Mouse (Mus musculus): ENCODE measurements around the gene Sh3gl2.

Gene Sh3gl2

GRCm38 (mm10) chr4:85305912-85306573, 101.1 kb downstream of the Sh3gl2 start:
- DNase-seq (ENCODE audit: low spot score) = no peak

DNA sequence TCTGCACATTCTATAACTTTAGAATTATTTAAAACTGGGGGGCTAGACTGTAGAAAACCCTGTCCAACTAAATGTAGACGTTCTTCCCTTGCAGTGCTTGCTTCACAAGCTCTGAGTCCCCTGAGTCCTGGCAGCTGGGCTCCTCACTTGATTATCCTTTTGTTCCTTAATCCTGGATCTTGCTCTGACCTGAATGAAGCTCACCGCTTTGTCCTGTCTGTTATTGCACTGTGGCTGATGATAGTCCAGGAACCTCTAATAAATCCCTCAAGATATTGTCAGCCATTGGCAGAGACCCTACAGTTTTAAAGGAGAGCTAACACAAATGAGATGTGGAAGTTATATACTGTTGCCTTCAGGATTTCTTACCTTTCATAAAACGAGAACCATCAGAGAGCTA, 114.2 kb downstream of the Sh3gl2 start:
- no peak for DNase-seq (ENCODE audit: low spot score)

DNA sequence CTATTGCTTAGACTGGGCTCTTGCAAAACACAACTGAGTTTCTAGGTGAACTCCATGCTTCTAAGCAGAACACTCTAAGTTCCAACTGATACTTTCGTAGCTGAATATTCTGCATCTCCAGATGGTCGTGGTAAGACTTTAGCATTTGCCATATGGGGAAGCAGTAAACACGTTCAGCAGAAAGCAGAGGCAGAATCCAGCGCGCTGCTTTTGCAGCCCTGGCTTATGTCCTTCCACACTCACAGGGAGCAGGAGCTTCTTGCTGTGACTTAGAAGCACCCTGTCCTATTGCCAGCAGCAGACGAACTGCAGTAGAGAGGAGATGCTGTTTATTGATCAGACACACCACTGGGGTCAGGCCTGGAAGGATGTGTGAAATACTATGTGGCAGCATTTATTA, 120.5 kb downstream of the Sh3gl2 start:
- DNase-seq (ENCODE audit: low spot score) = no peak

DNA sequence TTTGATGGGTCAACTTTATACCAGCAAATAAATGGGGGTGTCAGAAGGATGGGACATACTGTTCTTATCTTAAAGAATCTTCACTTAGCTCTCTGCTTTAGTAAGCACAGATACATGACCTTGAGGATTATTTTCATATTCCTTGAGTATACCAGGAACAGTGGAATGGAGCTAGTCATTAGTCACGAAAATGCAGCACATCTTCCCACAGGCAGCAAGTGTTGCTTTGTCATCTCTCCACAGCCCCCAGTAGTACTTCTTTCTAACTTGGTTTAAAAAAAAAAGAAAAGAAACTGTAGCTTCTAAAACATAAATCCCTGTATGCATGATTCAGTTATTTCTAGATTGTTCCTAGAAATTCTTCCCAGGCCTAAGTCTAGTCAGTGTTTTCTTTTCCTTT, 121.1 kb downstream of the Sh3gl2 start:
- no peak for DNase-seq (ENCODE audit: low spot score)

GRCm38 (mm10) chr4:85334688-85335200, 129.8 kb downstream of the Sh3gl2 start:
- no peak for DNase-seq (ENCODE audit: low spot score)

DNA sequence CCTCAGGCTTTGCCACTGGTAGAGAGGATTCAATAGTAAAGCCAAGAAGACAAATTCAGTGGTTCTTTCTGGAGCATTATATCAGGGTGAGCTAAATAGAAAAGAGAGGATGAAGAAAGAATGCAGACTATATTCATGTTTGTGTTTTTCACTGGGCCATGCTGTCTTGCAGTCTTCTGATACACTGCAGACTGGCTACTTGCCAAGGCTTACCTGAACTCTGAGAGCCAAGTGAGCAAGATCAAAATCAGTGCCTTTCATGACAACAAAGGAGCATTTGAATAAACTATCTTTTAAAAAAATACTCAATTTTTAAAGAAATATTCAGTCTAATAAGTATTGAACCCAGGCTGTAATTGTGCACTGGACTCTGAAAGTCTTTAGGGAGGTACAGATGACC, 131.4 kb downstream of the Sh3gl2 start:
- DNase-seq (ENCODE audit: low spot score) = no peak

GRCm38 (mm10) chr4:85339126-85339525, 134.2 kb downstream of the Sh3gl2 start:
- DNase-seq (ENCODE audit: low spot score) = no peak

GRCm38 (mm10) chr4:85340686-85341085, 135.8 kb downstream of the Sh3gl2 start:
- no peak for DNase-seq (ENCODE audit: low spot score)

DNA sequence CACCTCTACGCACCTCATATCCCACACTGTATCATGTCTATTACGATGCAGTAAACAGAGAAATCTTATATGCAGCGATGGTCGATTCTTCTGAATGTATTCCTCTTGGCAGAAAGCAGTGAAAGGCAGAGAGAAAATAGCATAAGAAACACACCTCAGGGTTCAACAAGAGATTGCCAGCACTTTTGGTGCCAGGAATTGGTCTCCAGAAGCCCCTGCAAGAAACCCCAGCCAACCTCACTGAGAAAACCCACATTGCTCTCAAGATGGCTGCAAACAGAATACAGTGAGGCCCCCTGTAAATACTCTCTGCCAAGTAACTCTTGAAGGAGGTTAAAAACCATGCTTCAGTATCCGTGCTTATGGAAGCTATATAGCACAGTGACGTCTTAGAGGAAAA, 141.0 kb downstream of the Sh3gl2 start:
- DNase-seq (ENCODE audit: low spot score) = no peak

- no peak for DNase-seq (ENCODE audit: low spot score)
Observed at GRCm38 (mm10) chr4:85348079-85348643, 143.2 kb downstream of the Sh3gl2 start.

DNA sequence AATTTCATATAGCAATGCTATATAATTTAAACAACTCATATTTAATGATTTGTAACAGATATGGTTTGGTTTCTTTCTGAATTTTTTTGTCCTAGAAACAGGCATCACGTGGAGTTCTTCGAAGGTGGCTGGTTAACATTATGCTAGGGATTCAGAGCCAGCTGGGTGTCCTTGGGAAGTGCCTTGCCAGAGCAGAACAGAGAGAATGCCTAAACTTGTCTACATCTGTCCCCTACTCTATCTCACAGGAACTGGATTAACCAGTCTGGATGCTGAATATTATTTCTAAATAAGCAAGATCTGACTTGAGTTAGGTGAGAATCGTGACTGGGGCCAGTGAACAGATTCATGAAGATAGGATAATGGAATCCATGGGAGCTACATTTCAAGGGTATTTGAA, 157.7 kb downstream of the Sh3gl2 start:
- DNase-seq (ENCODE audit: low spot score) = no peak

- no peak for DNase-seq (ENCODE audit: low spot score)
Observed at GRCm38 (mm10) chr4:85363205-85363604, 158.3 kb downstream of the Sh3gl2 start.

DNA sequence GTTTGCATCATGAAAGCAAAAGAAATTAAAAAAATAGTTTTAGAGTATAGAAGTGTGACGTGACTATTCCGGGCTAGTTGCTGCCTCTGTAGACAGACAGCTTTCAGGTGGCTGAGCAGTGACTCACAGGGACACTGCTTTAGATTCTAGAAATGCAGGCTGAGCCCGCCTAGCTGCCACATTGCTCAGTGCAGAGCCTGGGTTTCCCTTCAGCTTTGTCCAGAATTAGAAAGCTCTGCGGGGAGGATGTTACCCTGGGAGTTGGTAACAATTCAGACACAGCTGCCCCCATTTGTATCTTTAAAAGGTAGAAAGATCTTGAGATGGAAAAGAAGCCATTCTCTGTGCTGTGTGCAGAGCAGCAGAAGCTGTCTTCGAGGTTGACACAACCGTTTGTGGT, 166.1 kb downstream of the Sh3gl2 start:
- DNase-seq (ENCODE audit: low spot score) = no peak

DNA sequence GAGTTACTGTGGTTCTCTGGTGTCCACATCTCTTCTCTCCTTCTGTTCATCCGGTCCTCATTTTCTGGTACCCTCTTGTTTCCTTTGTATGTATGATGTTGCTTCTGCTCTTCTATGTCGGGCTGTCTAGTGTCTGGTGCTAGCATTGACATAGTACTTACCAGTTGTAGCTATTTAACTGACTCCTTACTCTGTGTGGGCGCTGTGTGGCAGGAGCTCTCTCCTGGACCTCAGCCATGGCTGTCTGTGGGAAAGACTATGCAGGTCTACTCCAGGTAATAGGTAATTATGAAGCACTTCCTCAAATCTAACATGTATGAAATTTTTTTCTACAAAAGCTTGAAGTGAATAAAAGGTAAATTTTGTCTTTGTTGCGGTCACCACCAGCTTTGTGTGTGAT, 169.9 kb downstream of the Sh3gl2 start:
- DNase-seq (ENCODE audit: low spot score) = no peak

GRCm38 (mm10) chr4:85376187-85376586, 171.3 kb downstream of the Sh3gl2 start:
- DNase-seq (ENCODE audit: low spot score) = no peak

DNA sequence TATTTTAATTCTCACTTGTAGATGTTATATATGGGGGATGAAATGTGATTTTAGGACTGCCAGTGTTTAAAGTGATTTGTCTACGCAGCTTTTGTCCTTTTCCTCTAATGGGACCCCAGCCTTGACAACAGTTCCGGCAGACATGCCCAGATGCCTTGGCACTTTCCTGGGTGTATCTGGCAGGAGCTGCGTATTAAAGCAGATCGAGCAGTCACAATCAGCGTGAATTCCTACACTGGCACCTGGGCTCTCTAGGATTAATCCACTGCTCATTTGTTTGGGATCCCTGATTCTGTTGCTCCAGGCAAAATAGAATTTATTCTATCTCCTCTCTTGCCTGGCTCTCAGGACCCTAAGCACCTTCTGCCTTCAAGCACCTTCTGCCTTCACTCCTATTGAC, 171.7 kb downstream of the Sh3gl2 start:
- DNase-seq (ENCODE audit: low spot score) = no peak

DNA sequence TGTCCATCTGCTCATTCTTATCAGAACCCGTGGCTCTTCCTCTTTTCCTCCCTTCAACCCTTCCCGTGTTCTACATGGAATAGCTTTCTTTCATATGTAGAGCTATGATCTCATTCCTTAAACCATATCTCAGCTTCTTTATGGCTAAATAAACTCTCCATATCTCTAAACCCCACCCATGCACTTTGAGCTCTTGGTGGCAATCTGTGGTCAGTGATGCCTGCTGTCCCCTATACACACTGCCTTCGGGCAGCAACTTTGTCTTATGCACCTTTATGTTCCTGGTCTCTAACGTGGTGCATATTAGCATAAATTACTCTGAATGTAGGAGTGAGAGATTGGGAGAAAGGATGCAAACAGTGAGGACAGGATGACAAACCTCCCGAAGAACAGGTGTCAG, 180.3 kb downstream of the Sh3gl2 start:
- DNase-seq (ENCODE audit: low spot score) = no peak

DNA sequence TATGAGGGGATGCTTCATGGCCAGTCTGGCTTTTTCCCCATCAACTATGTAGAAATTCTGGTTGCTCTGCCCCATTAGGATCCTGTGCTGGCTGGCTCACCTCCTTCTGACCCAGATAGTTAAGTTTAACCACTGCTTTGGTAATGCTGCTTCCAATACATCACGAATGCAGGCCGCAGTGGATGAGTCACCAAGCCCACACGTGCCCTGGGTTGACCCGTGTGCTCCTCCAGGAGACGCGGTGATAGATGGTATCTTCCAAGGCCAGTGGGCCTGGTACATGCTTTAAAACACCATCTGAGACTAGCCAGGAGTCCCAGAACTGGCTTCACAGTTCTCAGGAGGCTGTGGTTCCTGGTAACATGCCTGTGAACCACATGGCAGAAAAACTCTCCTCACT, 182.8 kb downstream of the Sh3gl2 start:
- no peak for DNase-seq (ENCODE audit: low spot score)

- DNase-seq (ENCODE audit: low spot score) = no peak
Observed at GRCm38 (mm10) chr4:85391795-85392194, 186.9 kb downstream of the Sh3gl2 start.

GRCm38 (mm10) chr4:85398765-85399164, 193.8 kb downstream of the Sh3gl2 start:
- DNase-seq (ENCODE audit: low spot score) = no peak

DNA sequence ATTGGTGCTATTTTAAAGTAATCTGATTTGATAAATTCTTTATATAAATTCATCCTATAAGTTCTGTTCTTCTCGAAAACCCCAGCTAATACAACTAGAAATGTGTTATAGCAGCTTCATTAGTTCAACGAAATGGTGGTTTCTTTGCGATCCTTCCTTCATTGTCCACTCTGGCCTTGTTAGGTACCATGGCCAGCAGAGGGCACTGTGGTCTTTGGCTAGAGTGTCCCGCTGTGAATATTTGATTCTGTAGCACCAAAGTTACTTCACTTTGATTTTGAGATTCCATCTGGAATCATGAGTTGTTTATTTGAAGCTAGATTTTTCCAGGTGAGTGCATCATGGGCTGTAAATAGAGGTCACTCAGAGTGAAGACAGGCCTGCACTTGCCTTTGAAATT, 197.9 kb downstream of the Sh3gl2 start:
- DNase-seq (ENCODE audit: low spot score) = no peak

- DNase-seq (ENCODE audit: low spot score) = no peak
Observed at GRCm38 (mm10) chr4:85404424-85405194, 199.7 kb downstream of the Sh3gl2 start.

- no peak for DNase-seq (ENCODE audit: low spot score)
Observed at GRCm38 (mm10) chr4:85405276-85405675, 200.3 kb downstream of the Sh3gl2 start.
